Mouse (Mus musculus): ENCODE results near the gene Pklr. TPM values are rescaled to one million over a fixed set of nuclear protein-coding genes. Genes with fewer than 3 reads are reported as not detected.

Pklr gene
- total RNA-seq, 2 experiments from 2014 or later = 170 to 213 TPM

DNA sequence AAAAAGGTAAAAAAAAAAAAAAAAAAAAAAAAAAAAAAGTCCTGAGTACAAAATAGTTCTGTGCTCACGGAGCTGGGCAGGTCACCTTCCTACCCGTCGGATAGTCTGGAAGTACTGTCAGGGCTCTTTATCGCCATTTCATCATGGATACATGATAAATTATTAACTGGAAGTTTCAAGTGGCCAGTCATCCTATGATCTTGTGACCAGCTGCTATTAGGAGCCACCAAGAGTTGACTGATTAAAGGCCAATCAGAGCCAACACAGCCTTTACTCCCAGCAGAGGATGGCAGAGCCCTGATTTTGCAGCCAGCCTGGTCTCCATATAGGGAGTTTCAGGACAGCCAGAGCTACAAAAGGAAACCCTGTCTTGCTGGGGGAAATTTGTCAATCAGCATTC is 22.9 kb upstream of the Pklr start:
- ATAC-seq (replicated peaks; ENCODE audit: low FRiP score, low TSS enrichment, poor library complexity, severe bottlenecking) = no peak

GRCm38 (mm10) chr3:89115522-89115921 is 20.4 kb upstream of the Pklr start:
- peak; percentile 90 for ATAC-seq (replicated peaks; ENCODE audit: low FRiP score, low TSS enrichment, poor library complexity, severe bottlenecking)

- no peak for ATAC-seq (replicated peaks; ENCODE audit: low FRiP score, low TSS enrichment, poor library complexity, severe bottlenecking)
These were observed 12.6 kb upstream of the Pklr start for GRCm38 (mm10) chr3:89123313-89123712.

- no peak for ATAC-seq (replicated peaks; ENCODE audit: low FRiP score, low TSS enrichment, poor library complexity, severe bottlenecking)
These were observed 11.7 kb upstream of the Pklr start for GRCm38 (mm10) chr3:89124241-89124640.

DNA sequence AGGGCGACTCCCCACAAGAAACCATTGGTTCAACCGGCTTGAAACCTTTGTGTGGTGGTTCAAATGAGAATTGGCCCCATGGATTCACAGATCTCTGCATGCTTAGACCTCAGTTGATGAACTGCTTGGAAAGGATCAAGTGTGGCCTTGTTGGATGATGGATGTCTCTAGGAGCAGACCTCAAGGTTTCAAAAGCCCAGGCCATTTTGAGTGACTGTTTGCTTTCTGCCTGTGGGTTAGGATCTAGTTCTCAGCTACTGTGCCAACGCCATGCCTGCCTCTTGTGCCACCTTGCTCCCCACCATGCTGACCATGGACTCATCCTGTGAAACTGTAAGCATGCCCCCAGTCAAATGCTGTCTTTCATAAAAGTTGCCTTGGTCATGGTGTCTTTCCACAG is 10.0 kb upstream of the Pklr start:
- ATAC-seq (replicated peaks; ENCODE audit: low FRiP score, low TSS enrichment, poor library complexity, severe bottlenecking) = no peak

DNA sequence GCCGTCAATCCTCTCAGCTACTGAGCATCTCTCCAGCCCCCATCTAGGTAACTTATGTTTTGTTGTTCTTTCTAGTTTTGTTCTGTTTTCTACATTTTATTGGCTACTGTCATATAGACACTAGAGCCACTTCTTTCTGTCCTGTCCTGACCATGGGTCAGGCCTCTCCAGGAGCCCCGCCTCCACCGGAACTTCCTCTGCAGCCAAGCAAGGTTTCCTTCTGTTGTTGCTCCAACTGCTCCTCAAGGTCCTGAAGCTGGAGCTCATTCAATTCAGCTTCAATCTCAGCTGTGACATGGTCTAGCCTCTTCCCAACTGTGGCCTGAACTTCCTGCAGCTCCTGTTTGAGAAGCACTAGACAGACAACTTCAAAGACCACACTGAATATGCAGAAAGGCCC is 6.0 kb upstream of the Pklr start:
- ATAC-seq (replicated peaks; ENCODE audit: low FRiP score, low TSS enrichment, poor library complexity, severe bottlenecking) = no peak

- ATAC-seq (replicated peaks; ENCODE audit: low FRiP score, low TSS enrichment, poor library complexity, severe bottlenecking) = no peak
These were observed 4.1 kb upstream of the Pklr start for GRCm38 (mm10) chr3:89131816-89132215.

GRCm38 (mm10) chr3:89132285-89133062 is 3.5 kb upstream of the Pklr start:
- ATAC-seq (replicated peaks; ENCODE audit: low FRiP score, low TSS enrichment, poor library complexity, severe bottlenecking) = peak; percentile 92

- no peak for ATAC-seq (replicated peaks; ENCODE audit: low FRiP score, low TSS enrichment, poor library complexity, severe bottlenecking)
These were observed 2.9 kb upstream of the Pklr start for GRCm38 (mm10) chr3:89133063-89133450.

DNA sequence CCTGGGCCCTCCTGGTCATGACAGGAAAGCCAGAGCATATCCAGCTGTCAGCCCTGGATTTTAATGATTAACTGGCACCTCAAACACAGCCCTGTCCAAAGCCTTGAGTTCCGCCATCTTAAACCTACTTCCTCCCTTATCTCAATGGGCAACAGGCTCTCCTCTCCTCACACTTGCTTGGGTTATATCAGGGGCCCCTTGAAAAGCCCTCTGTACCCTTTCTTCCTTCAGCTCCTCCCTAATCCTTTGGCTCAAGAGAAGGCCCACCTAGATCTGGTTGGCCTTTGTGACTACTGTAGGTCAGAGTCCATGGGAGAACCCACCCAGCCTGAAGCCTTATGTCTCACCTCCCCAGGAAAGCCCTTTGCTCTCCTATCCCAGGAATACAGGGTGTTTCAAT is 2.2 kb upstream of the Pklr start:
- ATAC-seq (replicated peaks; ENCODE audit: low FRiP score, low TSS enrichment, poor library complexity, severe bottlenecking) = no peak

DNA sequence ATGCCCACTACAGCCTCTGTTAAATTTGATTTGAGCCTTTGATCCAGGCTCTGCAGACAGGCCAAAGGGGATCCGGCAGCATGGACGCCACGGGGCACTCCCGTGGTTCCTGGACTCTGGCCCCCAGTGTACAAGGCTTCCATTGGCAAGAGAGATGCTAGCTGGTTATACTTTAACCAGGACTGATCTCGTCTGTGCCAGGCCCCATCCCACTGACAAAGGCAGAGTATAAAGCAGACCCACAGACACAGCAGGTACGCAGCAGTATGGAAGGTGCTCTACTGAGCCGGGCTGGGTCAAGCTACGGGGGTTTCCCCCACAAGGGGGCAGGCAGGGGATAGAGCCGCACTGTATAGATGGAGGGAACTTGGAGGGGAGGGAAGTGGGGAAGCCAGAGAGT is 423 bp downstream of the Pklr start:
- no peak for ATAC-seq (replicated peaks; ENCODE audit: low FRiP score, low TSS enrichment, poor library complexity, severe bottlenecking)

- ATAC-seq (replicated peaks; ENCODE audit: low FRiP score, low TSS enrichment, poor library complexity, severe bottlenecking) = no peak
These were observed 8.9 kb downstream of the Pklr start for GRCm38 (mm10) chr3:89144821-89145220.

DNA sequence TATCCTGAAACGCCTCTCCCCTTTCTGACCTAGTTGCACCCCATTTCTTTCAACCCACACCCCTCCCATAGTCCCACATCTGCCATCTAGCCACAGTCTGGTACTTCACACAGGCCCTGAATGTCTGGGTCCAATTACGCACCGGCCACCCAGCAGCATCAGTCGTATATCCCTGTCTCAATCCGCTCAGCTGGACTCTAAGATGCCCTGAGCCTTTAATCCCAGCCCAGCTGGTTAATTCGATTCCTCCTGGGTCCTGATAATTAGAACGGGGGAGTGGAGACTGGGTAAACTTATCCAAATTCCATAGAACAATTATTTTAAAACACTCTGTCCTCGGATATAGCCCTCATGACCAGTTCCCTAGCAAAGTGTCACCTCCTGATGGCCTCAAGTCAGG is 9.6 kb downstream of the Pklr start:
- ATAC-seq (replicated peaks; ENCODE audit: low FRiP score, low TSS enrichment, poor library complexity, severe bottlenecking) = no peak

- peak; percentile 64 for ATAC-seq (replicated peaks; ENCODE audit: low FRiP score, low TSS enrichment, poor library complexity, severe bottlenecking)
These were observed 11.4 kb downstream of the Pklr start for GRCm38 (mm10) chr3:89147101-89147978.

DNA sequence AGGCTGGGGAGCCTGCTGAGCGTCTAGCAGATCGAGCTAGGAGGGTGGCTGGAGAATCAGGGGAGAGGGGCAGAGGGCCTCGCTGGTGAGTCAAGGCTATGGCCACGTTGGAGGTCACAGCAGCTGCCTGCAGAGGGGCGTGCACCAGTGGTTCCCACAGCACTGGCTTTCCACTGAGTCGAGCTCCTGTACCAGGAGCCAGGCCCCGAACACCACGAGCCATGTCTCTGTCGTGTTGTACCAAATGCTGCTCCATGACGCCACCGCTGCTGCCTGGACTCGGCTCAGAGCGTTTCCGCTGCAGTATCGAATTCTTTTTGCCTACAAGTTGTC is 12.0 kb downstream of the Pklr start:
- peak; percentile 27 for ATAC-seq (replicated peaks; ENCODE audit: low FRiP score, low TSS enrichment, poor library complexity, severe bottlenecking)

DNA sequence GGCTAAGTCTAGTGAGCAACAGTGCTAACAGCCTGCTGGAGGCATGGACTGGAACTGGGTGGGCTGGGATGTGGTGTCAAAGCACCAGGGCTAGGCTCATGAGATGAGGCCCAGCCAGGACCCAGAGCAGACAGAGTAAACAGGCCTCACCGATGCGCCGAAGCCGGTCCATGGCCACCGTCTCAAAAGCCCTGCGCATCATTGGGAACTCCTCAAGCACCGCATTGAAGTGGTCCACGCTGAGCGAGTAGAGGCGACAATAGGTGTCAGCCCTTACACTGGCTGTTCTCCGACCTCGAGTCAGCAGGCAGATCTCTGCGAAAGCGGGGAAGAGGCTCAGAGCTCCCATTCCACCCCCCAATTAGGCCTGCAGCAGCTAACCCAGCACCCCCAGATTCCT is 12.6 kb downstream of the Pklr start:
- no peak for ATAC-seq (replicated peaks; ENCODE audit: low FRiP score, low TSS enrichment, poor library complexity, severe bottlenecking)

- ATAC-seq (replicated peaks; ENCODE audit: low FRiP score, low TSS enrichment, poor library complexity, severe bottlenecking) = peak; percentile 40; the same call in 1 of the 2 replicates
These were observed 16.3 kb downstream of the Pklr start for GRCm38 (mm10) chr3:89152084-89152835.

DNA sequence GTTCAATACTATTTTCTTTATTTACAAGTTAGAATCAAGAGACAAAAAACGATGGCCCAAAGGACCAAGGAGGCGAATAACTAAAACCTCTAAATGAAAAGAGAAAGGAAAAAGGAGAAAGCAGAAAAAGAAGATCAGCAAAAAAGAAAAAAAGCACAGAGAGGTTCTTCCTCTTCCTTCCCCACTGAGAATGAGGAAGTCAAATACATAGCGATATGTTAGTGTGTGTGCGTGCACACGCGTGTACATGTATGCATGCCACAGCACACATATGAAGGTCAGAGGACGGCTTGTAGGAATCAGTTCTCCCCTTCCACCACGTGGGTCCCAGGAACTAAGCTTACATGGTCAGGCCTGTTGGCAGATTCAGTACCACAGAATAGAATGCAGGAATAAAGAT is 21.0 kb downstream of the Pklr start:
- no peak for ATAC-seq (replicated peaks; ENCODE audit: low FRiP score, low TSS enrichment, poor library complexity, severe bottlenecking)

GRCm38 (mm10) chr3:89158651-89159050 is 22.7 kb downstream of the Pklr start:
- ATAC-seq (replicated peaks; ENCODE audit: low FRiP score, low TSS enrichment, poor library complexity, severe bottlenecking) = no peak; the same call in 1 of the 2 replicates

- peak; percentile 69 for ATAC-seq (replicated peaks; ENCODE audit: low FRiP score, low TSS enrichment, poor library complexity, severe bottlenecking)
These were observed 23.3 kb downstream of the Pklr start for GRCm38 (mm10) chr3:89159211-89159610.

Measured in megakaryocyte-erythroid progenitor cell, adult 5-6 weeks (primary cell).